Mouse (Mus musculus): Measurements from ENCODE around the gene Adgrg3. TPM values are rescaled to one million over a fixed set of nuclear protein-coding genes. Genes with fewer than 3 reads are reported as not detected.

The Adgrg3 gene
- polyA plus RNA-seq, 1 experiment from 2014 or later = 3.7 TPM

- no peaks in the 10 kb centered on the region for H3K9me3 ChIP-seq (ENCODE audit: control insufficient read depth, low read length)
- H3K27me3 ChIP-seq (ENCODE audit: control insufficient read depth, insufficient read depth, low read length) = peaks cover 11% of the 10 kb centered on the region
- WGBS = 90% methylated on average over 5 of the region's 5 CpGs
- no peak overlapping the region for H3K4me3 ChIP-seq (ENCODE audit: control insufficient read depth in 1 of 2, insufficient read depth in 1 of 2, low read depth in 1 of 2, low read length in 2 of 2)
- ATAC-seq (ENCODE audit: insufficient number of reproducible peaks, insufficient read depth, low FRiP score, low read depth) = no peak
- no peak overlapping the region for H3K9ac ChIP-seq (ENCODE audit: low read length)
- no peak overlapping the region for H3K4me2 ChIP-seq (ENCODE audit: low read length)
- no peaks in the 10 kb centered on the region for H3K36me3 ChIP-seq (ENCODE audit: control insufficient read depth, insufficient read depth, low read length)
- no peak overlapping the region for H3K27ac ChIP-seq (replicated peaks in 1 of 2; ENCODE audit: control insufficient read depth in 1 of 2, insufficient read depth in 1 of 2, low read depth in 2 of 2, low read length in 2 of 2)
- peaks cover 31% of the 10 kb centered on the region in 2 experiments for H3K4me1 ChIP-seq (ENCODE audit: control insufficient read depth in 2 of 2, insufficient read depth in 2 of 2, low read length in 2 of 2)
These were observed 37.3 kb upstream of the Adgrg3 start for GRCm38 (mm10) chr8:94980176-94980575.

- WGBS = 64% methylated on average over 8 of the region's 8 CpGs
- Histone ChIP-seq H3K9ac (ENCODE audit: low read length) (no peak overlapping the region; the same call in 1 of the 2 replicates), H3K4me2 (ENCODE audit: low read length) (no peak overlapping the region), H3K36me3 (ENCODE audit: control insufficient read depth, insufficient read depth, low read length) (no peaks in the 10 kb centered on the region), H3K9me3 (ENCODE audit: control insufficient read depth, low read length) (no peaks in the 10 kb centered on the region), H3K27ac (replicated peaks in 1 of 2; ENCODE audit: control insufficient read depth in 1 of 2, insufficient read depth in 1 of 2, low read depth in 2 of 2, low read length in 2 of 2) (no peak overlapping the region), H3K4me3 (ENCODE audit: control insufficient read depth in 1 of 2, insufficient read depth in 1 of 2, low read depth in 1 of 2, low read length in 2 of 2) (no peak overlapping the region), H3K4me1 (ENCODE audit: control insufficient read depth in 2 of 2, insufficient read depth in 2 of 2, low read length in 2 of 2) (peaks cover 31% of the 10 kb centered on the region in 2 experiments), H3K27me3 (ENCODE audit: control insufficient read depth, insufficient read depth, low read length) (peaks cover 11% of the 10 kb centered on the region; the same call in 1 of the 2 replicates)
- ATAC-seq (ENCODE audit: insufficient number of reproducible peaks, insufficient read depth, low FRiP score, low read depth) = no peak
These were observed 36.5 kb upstream of the Adgrg3 start for GRCm38 (mm10) chr8:94980976-94981375.

- Histone ChIP-seq H3K4me1 (ENCODE audit: control insufficient read depth in 2 of 2, insufficient read depth in 2 of 2, low read length in 2 of 2) (peaks cover 34 to 36% of the 10 kb centered on the region in 2 experiments), H3K27me3 (ENCODE audit: control insufficient read depth, insufficient read depth, low read length) (peaks cover 9% of the 10 kb centered on the region; the same call in 1 of the 2 replicates), H3K4me3 (ENCODE audit: control insufficient read depth in 1 of 2, insufficient read depth in 1 of 2, low read depth in 1 of 2, low read length in 2 of 2) (no peak overlapping the region), H3K36me3 (ENCODE audit: control insufficient read depth, insufficient read depth, low read length) (no peaks in the 10 kb centered on the region), H3K27ac (replicated peaks in 1 of 2; ENCODE audit: control insufficient read depth in 1 of 2, insufficient read depth in 1 of 2, low read depth in 2 of 2, low read length in 2 of 2) (no peak overlapping the region), H3K9me3 (ENCODE audit: control insufficient read depth, low read length) (no peaks in the 10 kb centered on the region), H3K9ac (ENCODE audit: low read length) (no peak overlapping the region), H3K4me2 (ENCODE audit: low read length) (no peak overlapping the region)
- 68% methylated on average over 7 of the region's 7 CpGs for WGBS
- no peak for ATAC-seq (ENCODE audit: insufficient number of reproducible peaks, insufficient read depth, low FRiP score, low read depth)
These were observed 35.6 kb upstream of the Adgrg3 start for GRCm38 (mm10) chr8:94981848-94982247.

GRCm38 (mm10) chr8:94983146-94983545 lies 34.3 kb upstream of the Adgrg3 start:
- H3K4me1 ChIP-seq (ENCODE audit: control insufficient read depth in 2 of 2, insufficient read depth in 2 of 2, low read length in 2 of 2) = peaks cover 32 to 44% of the 10 kb centered on the region in 2 experiments
- no peak for ATAC-seq (ENCODE audit: insufficient number of reproducible peaks, insufficient read depth, low FRiP score, low read depth)
- 35% methylated on average over 5 of the region's 5 CpGs for whole genome bisulfite sequencing

GRCm38 (mm10) chr8:94983881-94984516 lies 33.5 kb upstream of the Adgrg3 start:
- peak overlapping the region; percentile 42 for H3K4me2 ChIP-seq (ENCODE audit: low read length)
- H3K27me3 ChIP-seq (ENCODE audit: control insufficient read depth, insufficient read depth, low read length) = no peaks in the 10 kb centered on the region
- H3K36me3 ChIP-seq (ENCODE audit: control insufficient read depth, insufficient read depth, low read length) = no peaks in the 10 kb centered on the region
- peaks cover 30 to 44% of the 10 kb centered on the region in 2 experiments for H3K4me1 ChIP-seq (ENCODE audit: control insufficient read depth in 2 of 2, insufficient read depth in 2 of 2, low read length in 2 of 2)
- no peak overlapping the region for H3K4me3 ChIP-seq (ENCODE audit: control insufficient read depth in 1 of 2, insufficient read depth in 1 of 2, low read depth in 1 of 2, low read length in 2 of 2)
- no peaks in the 10 kb centered on the region for H3K9me3 ChIP-seq (ENCODE audit: control insufficient read depth, low read length)
- 17% methylated on average over 10 of the region's 10 CpGs for WGBS
- H3K27ac ChIP-seq (replicated peaks in 1 of 2; ENCODE audit: control insufficient read depth in 1 of 2, insufficient read depth in 1 of 2, low read depth in 2 of 2, low read length in 2 of 2) = peak overlapping the region in 1 of 2 experiments; percentile 45; a peak in 2 of 4 replicates
- peak overlapping the region; percentile 49; the same call in 1 of the 2 replicates for H3K9ac ChIP-seq (ENCODE audit: low read length)
- peak; percentile 59 for ATAC-seq (ENCODE audit: insufficient number of reproducible peaks, insufficient read depth, low FRiP score, low read depth)

More at GRCm38 (mm10) chr8:94983146-94983545, 34.3 kb upstream of the Adgrg3 start:
- Histone ChIP-seq H3K9ac (ENCODE audit: low read length) (no peak overlapping the region), H3K9me3 (ENCODE audit: control insufficient read depth, low read length) (no peaks in the 10 kb centered on the region), H3K4me3 (ENCODE audit: control insufficient read depth in 1 of 2, insufficient read depth in 1 of 2, low read depth in 1 of 2, low read length in 2 of 2) (no peak overlapping the region), H3K36me3 (ENCODE audit: control insufficient read depth, insufficient read depth, low read length) (no peaks in the 10 kb centered on the region), H3K27me3 (ENCODE audit: control insufficient read depth, insufficient read depth, low read length) (peaks cover 1% of the 10 kb centered on the region; the same call in 1 of the 2 replicates), H3K27ac (replicated peaks in 1 of 2; ENCODE audit: control insufficient read depth in 1 of 2, insufficient read depth in 1 of 2, low read depth in 2 of 2, low read length in 2 of 2) (peak overlapping the region in 1 of 2 experiments; percentile 45; a peak in 2 of 4 replicates), H3K4me2 (ENCODE audit: low read length) (no peak overlapping the region)

- 76% methylated on average over 6 of the region's 6 CpGs for WGBS
- H3K9ac ChIP-seq (ENCODE audit: low read length) = no peak overlapping the region
- no peaks in the 10 kb centered on the region for H3K9me3 ChIP-seq (ENCODE audit: control insufficient read depth, low read length)
- no peak overlapping the region for H3K27ac ChIP-seq (replicated peaks in 1 of 2; ENCODE audit: control insufficient read depth in 1 of 2, insufficient read depth in 1 of 2, low read depth in 2 of 2, low read length in 2 of 2)
- no peak overlapping the region for H3K4me3 ChIP-seq (ENCODE audit: control insufficient read depth in 1 of 2, insufficient read depth in 1 of 2, low read depth in 1 of 2, low read length in 2 of 2)
- H3K4me1 ChIP-seq (ENCODE audit: control insufficient read depth in 2 of 2, insufficient read depth in 2 of 2, low read length in 2 of 2) = peaks cover 29 to 44% of the 10 kb centered on the region in 2 experiments
- no peak for ATAC-seq (ENCODE audit: insufficient number of reproducible peaks, insufficient read depth, low FRiP score, low read depth)
- H3K4me2 ChIP-seq (ENCODE audit: low read length) = no peak overlapping the region; the same call in 1 of the 2 replicates
- no peaks in the 10 kb centered on the region for H3K36me3 ChIP-seq (ENCODE audit: control insufficient read depth, insufficient read depth, low read length)
- H3K27me3 ChIP-seq (ENCODE audit: control insufficient read depth, insufficient read depth, low read length) = no peaks in the 10 kb centered on the region
These were observed 32.5 kb upstream of the Adgrg3 start for GRCm38 (mm10) chr8:94985023-94985422.

GRCm38 (mm10) chr8:94986676-94987075 lies 30.8 kb upstream of the Adgrg3 start:
- ATAC-seq (ENCODE audit: insufficient number of reproducible peaks, insufficient read depth, low FRiP score, low read depth) = no peak
- H3K27ac ChIP-seq (replicated peaks in 1 of 2; ENCODE audit: control insufficient read depth in 1 of 2, insufficient read depth in 1 of 2, low read depth in 2 of 2, low read length in 2 of 2) = no peak overlapping the region
- H3K4me3 ChIP-seq (ENCODE audit: control insufficient read depth in 1 of 2, insufficient read depth in 1 of 2, low read depth in 1 of 2, low read length in 2 of 2) = no peak overlapping the region
- H3K27me3 ChIP-seq (ENCODE audit: control insufficient read depth, insufficient read depth, low read length) = no peaks in the 10 kb centered on the region
- peaks cover 26 to 42% of the 10 kb centered on the region in 2 experiments for H3K4me1 ChIP-seq (ENCODE audit: control insufficient read depth in 2 of 2, insufficient read depth in 2 of 2, low read length in 2 of 2)
- H3K9me3 ChIP-seq (ENCODE audit: control insufficient read depth, low read length) = no peaks in the 10 kb centered on the region
- H3K4me2 ChIP-seq (ENCODE audit: low read length) = no peak overlapping the region
- 65% methylated on average over 5 of the region's 5 CpGs for WGBS
- H3K9ac ChIP-seq (ENCODE audit: low read length) = no peak overlapping the region
- H3K36me3 ChIP-seq (ENCODE audit: control insufficient read depth, insufficient read depth, low read length) = no peaks in the 10 kb centered on the region
